Mouse (Mus musculus): ENCODE data around the gene Chtf18. TPM values are rescaled to one million over a fixed set of nuclear protein-coding genes. Genes with fewer than 3 reads are reported as not detected.

Chtf18 gene
- total and polyA plus RNA-seq, 3 experiments = 35.5 to 71.1 TPM; not detected in 1

GRCm38 (mm10) chr17:25679818-25680217 lies 47.4 kb downstream of the Chtf18 start:
- TF ChIP-seq USF2 (IDR thresholded peaks at IDR 0.05; ENCODE audit: borderline replicate concordance in 1 of 2, insufficient read depth in 1 of 2, low read depth in 1 of 2, low read length in 2 of 2) (no peak), SMC3 (IDR thresholded peaks at IDR 0.05; ENCODE audit: low read depth, low read length) (no peak), POLR2AphosphoS5 (IDR thresholded peaks at IDR 0.05; ENCODE audit: borderline replicate concordance, low read depth, low read length) (no peak), MAX (IDR thresholded peaks at IDR 0.05; ENCODE audit: low read length) (no peak), POLR2A (IDR thresholded peaks at IDR 0.05; ENCODE audit: control insufficient read depth in 1 of 2, insufficient read depth in 1 of 2, low read depth in 1 of 2, low read length in 2 of 2, poor library complexity in 1 of 2) (no peak), RCOR1 (IDR thresholded peaks at IDR 0.05; ENCODE audit: low read depth, low read length) (no peak), MEF2A (IDR thresholded peaks at IDR 0.05; ENCODE audit: extremely low read depth, insufficient replicate concordance, low read depth, low read length, poor library complexity, severe bottlenecking) (no peak), NRF1 (IDR thresholded peaks at IDR 0.05; ENCODE audit: insufficient read depth, low read depth, low read length, poor library complexity, severe bottlenecking) (no peak), SIN3A (IDR thresholded peaks at IDR 0.05; ENCODE audit: low read length) (no peak), UBTF (IDR thresholded peaks at IDR 0.05; ENCODE audit: borderline replicate concordance, insufficient read depth, low read depth, low read length) (no peak), TCF12 (IDR thresholded peaks at IDR 0.05; ENCODE audit: low read depth, low read length) (no peak), NELFE (IDR thresholded peaks at IDR 0.05; ENCODE audit: low read depth, low read length) (no peak), EP300 (IDR thresholded peaks at IDR 0.05; ENCODE audit: low read depth in 1 of 2, low read length in 2 of 2) (no peak), GABPA (IDR thresholded peaks at IDR 0.05; ENCODE audit: low read depth, low read length) (no peak), ETS1 (IDR thresholded peaks at IDR 0.05; ENCODE audit: low read depth, low read length) (no peak), USF1 (IDR thresholded peaks at IDR 0.05; ENCODE audit: low read depth, low read length) (no peak), TAL1 (IDR thresholded peaks at IDR 0.05; ENCODE audit: low read length) (no peak), HCFC1 (IDR thresholded peaks at IDR 0.05; ENCODE audit: low read depth, low read length) (no peak)
- no peak for DNase-seq (ENCODE audit: low read depth, low spot score)
- no peak overlapping the region for H3K27ac ChIP-seq (ENCODE audit: control insufficient read depth, low read depth, low read length)
- H3K4me1 ChIP-seq (ENCODE audit: control insufficient read depth in 1 of 2, insufficient read depth in 2 of 2, low read length in 2 of 2) = no peaks in the 10 kb centered on the region
- no peaks in the 10 kb centered on the region for H3K79me2 ChIP-seq (ENCODE audit: control insufficient read depth, insufficient read depth, low read length, poor library complexity)
- H3K36me3 ChIP-seq (ENCODE audit: control insufficient read depth in 1 of 2, insufficient read depth in 2 of 2, low read length in 2 of 2) = 0 out of 4 replicates have a peak, but pooled peaks cover 0 to 2% of the 10 kb centered on the region in 2 experiments
- H3K9me3 ChIP-seq (replicated peaks; ENCODE audit: insufficient read depth, low read length) = no peaks in the 10 kb centered on the region
- no peak overlapping the region for H3K4me3 ChIP-seq (ENCODE audit: control insufficient read depth in 1 of 2, insufficient read depth in 1 of 2, low read depth in 2 of 2, low read length in 2 of 2)
- no peak overlapping the region for H3K9ac ChIP-seq (ENCODE audit: control insufficient read depth, low read depth, low read length, poor library complexity, severe bottlenecking)
- H3K27me3 ChIP-seq (ENCODE audit: control insufficient read depth in 1 of 2, insufficient read depth in 2 of 2, low read length in 2 of 2) = peaks cover 2 to 3% of the 10 kb centered on the region in 2 experiments; a peak in 2 of 4 replicates

- peaks cover 0 to 3% of the 10 kb centered on the region in 2 experiments; a peak in 1 of 4 replicates for H3K27me3 ChIP-seq (ENCODE audit: control insufficient read depth in 1 of 2, insufficient read depth in 2 of 2, low read length in 2 of 2)
- H3K36me3 ChIP-seq (ENCODE audit: control insufficient read depth in 1 of 2, insufficient read depth in 2 of 2, low read length in 2 of 2) = 0 out of 4 replicates have a peak, but pooled peaks cover 0 to 2% of the 10 kb centered on the region in 2 experiments
- no peak overlapping the region for H3K4me3 ChIP-seq (ENCODE audit: control insufficient read depth in 1 of 2, insufficient read depth in 1 of 2, low read depth in 2 of 2, low read length in 2 of 2)
- no peak overlapping the region; the same call in 1 of the 2 replicates for H3K9ac ChIP-seq (ENCODE audit: control insufficient read depth, low read depth, low read length, poor library complexity, severe bottlenecking)
- DNase-seq (ENCODE audit: low read depth, low spot score) = peak; percentile 58
- H3K9me3 ChIP-seq (replicated peaks; ENCODE audit: insufficient read depth, low read length) = no peaks in the 10 kb centered on the region
- TF ChIP-seq ETS1 (IDR thresholded peaks at IDR 0.05; ENCODE audit: low read depth, low read length) (no peak), JUND (IDR thresholded peaks at IDR 0.05; ENCODE audit: low read depth, low read length) (no peak), BHLHE40 (IDR thresholded peaks at IDR 0.05; ENCODE audit: borderline replicate concordance, low read depth, low read length) (peak; percentile 87), TBP (IDR thresholded peaks at IDR 0.05; ENCODE audit: low read depth, low read length) (peak; percentile 87), TCF12 (IDR thresholded peaks at IDR 0.05; ENCODE audit: low read depth, low read length) (no peak)
- H3K27ac ChIP-seq (ENCODE audit: control insufficient read depth, low read depth, low read length) = no peak overlapping the region
- H3K79me2 ChIP-seq (ENCODE audit: control insufficient read depth, insufficient read depth, low read length, poor library complexity) = no peaks in the 10 kb centered on the region
- no peaks in the 10 kb centered on the region for H3K4me1 ChIP-seq (ENCODE audit: control insufficient read depth in 1 of 2, insufficient read depth in 2 of 2, low read length in 2 of 2)
Observed at GRCm38 (mm10) chr17:25677969-25678368, 49.2 kb downstream of the Chtf18 start.
